Mouse (Mus musculus): ENCODE results near the gene Pold4. TPM values are rescaled to one million over a fixed set of nuclear protein-coding genes. Genes with fewer than 3 reads are reported as not detected.
A peak's percentile ranks its signal among the peaks of the same experiment; 100 is the strongest.
"Not testable (repeated sequence)": the region's sequence is repeated elsewhere in the genome, so short reads cannot be mapped to it uniquely, and the experiment has no call there.

Gene Pold4
- polyA plus RNA-seq, 1 experiment from 2014 or later: 27.7 TPM

DNA sequence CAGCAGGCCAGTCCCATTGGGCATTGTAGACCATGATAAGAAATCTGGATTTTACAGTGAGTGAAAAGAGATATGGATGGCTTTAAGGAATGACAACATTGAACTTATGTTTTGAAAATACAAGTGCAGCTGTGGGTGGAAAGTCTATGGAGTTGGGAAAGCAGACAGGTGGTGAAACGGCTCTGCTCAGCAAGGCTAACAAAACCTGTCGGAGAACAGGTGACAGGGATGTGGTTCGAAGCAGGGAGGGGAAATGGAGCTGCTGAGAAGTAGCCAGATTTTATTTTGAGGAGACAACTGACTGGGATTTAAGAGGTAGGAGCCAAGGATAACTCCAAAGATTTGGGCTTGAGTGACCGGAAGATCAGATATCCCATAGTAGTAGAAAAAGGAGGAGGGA, 2.8 kb downstream of the Pold4 start:
- Histone ChIP-seq H3K36me3 (no peaks in the 10 kb centered on the region), H3K27me3 (peaks cover 6% of the 10 kb centered on the region), H3K9me3 (no peaks in the 10 kb centered on the region), H3K4me3 (no peak overlapping the region), H3K4me2 (no peak overlapping the region), H3K4me1 (peaks cover 13% of the 10 kb centered on the region), H3K9ac (no peak overlapping the region), H3K27ac (no peak overlapping the region)
- ATAC-seq (ENCODE audit: insufficient number of reproducible peaks, low FRiP score, low TSS enrichment, low read depth): no peak
- 69% methylated on average over 4 of the region's 4 CpGs for WGBS

DNA sequence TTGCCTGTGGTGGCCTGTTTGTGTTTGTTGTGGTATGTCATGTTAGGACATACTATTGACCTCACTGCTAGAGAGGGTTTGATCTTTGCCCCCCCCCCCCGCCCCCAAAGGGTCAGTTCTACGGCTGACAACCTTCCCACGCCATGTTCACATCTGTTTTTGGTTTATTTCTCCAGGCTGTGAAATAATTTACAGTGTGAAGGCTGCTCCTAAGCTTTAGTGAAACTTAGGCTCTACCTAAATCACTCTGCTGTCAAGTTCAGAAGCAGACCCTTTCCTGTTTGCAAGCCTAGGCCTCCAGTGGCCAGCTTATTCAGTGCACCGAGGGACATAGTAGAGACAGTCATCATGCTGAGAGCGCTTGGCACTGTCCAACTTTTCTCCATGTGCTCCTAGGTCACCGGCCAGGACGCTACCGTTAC, 8.6 kb downstream of the Pold4 start:
- no peaks in the 10 kb centered on the region for H3K4me1 ChIP-seq
- no peaks in the 10 kb centered on the region for H3K27me3 ChIP-seq
- H3K4me2 ChIP-seq: no peak overlapping the region
- no peaks in the 10 kb centered on the region for H3K36me3 ChIP-seq
- no peak overlapping the region for H3K27ac ChIP-seq
- no peaks in the 10 kb centered on the region; the same call in 1 of the 2 replicates for H3K9me3 ChIP-seq
- no peak for ATAC-seq (ENCODE audit: insufficient number of reproducible peaks, low FRiP score, low TSS enrichment, low read depth)
- no peak overlapping the region for H3K4me3 ChIP-seq
- 22% methylated on average over 8 of the region's 8 CpGs for WGBS
- H3K9ac ChIP-seq: no peak overlapping the region

DNA sequence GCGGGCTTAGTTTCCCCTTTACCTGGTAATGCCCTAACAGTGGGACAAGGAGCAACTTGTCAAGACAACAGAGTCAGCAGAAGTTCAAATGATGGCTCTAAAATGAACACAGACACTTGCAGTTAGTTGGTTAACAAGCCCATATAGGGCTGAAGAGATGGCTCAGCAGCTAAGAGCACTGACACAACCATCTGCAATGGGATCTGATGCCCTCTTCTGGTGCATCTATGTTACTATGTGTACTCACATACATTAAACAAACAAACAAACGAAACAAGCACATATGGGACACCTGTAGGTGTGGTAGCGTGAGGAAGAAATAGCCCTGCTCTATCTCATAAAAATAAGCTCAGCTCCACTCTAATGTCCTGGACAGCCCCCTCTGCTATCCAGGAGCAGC, 10.7 kb downstream of the Pold4 start:
- Histone ChIP-seq H3K27me3 (no peaks in the 10 kb centered on the region), H3K27ac (no peak overlapping the region), H3K4me1 (no peaks in the 10 kb centered on the region), H3K4me2 (no peak overlapping the region), H3K9me3 (no peaks in the 10 kb centered on the region; the same call in 1 of the 2 replicates), H3K4me3 (no peak overlapping the region), H3K36me3 (no peaks in the 10 kb centered on the region), H3K9ac (no peak overlapping the region)
- ATAC-seq (ENCODE audit: insufficient number of reproducible peaks, low FRiP score, low TSS enrichment, low read depth): no peak
- 63% methylated on average over 3 of the region's 3 CpGs for WGBS

DNA sequence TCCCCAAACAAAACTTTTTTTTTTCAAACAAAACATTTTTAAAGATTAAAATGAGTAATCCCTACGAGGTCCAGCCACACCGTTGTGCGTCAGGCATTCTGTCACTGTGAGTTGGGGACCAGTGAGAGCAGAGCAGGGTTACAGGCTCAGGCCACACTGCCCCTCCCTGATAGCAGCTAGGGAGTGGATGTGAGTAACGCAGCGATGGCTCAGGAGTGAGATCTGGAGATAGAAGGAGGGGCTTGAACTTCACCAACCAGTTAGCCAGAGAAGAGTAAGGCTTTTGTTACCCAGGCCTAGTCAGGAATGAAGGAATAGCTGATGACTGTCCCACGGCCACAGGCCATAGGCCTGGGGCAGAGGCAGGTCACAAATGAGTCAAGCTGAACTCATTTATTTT, 13.1 kb downstream of the Pold4 start:
- 74% methylated on average over 6 of the region's 6 CpGs for WGBS
- no peaks in the 10 kb centered on the region; the same call in 1 of the 2 replicates for H3K9me3 ChIP-seq
- H3K27ac ChIP-seq: no peak overlapping the region
- ATAC-seq (ENCODE audit: insufficient number of reproducible peaks, low FRiP score, low TSS enrichment, low read depth): no peak
- no peak overlapping the region for H3K9ac ChIP-seq
- no peaks in the 10 kb centered on the region for H3K36me3 ChIP-seq
- no peak overlapping the region for H3K4me2 ChIP-seq
- H3K4me1 ChIP-seq: no peaks in the 10 kb centered on the region
- H3K4me3 ChIP-seq: no peak overlapping the region
- no peaks in the 10 kb centered on the region for H3K27me3 ChIP-seq

DNA sequence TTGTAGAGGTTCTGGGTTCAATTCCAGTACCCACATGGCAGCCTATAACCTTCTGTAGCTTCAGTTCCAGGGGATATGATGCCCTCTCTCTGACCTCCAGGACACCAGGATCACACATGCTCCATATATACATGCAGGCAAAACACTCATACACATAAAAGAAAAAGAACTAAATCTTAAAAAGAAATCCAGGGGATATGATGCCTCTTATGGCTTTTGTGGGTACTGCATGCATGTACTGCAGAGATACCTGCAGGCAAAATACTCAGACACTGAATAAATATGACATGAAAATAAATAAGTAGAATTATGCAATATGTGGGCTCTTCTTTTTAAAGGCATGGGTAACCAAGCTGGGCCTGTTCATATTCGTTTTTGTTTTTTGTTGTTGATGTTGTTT, 15.3 kb downstream of the Pold4 start:
- no peak for ATAC-seq (ENCODE audit: insufficient number of reproducible peaks, low FRiP score, low TSS enrichment, low read depth)
- Histone ChIP-seq H3K4me1 (no peaks in the 10 kb centered on the region), H3K27ac (no peak overlapping the region), H3K27me3 (no peaks in the 10 kb centered on the region), H3K9me3 (no peaks in the 10 kb centered on the region; the same call in 1 of the 2 replicates), H3K4me3 (no peak overlapping the region), H3K9ac (no peak overlapping the region), H3K4me2 (no peak overlapping the region), H3K36me3 (no peaks in the 10 kb centered on the region)
- 56% methylated on average over 1 of the region's 1 CpGs for WGBS

DNA sequence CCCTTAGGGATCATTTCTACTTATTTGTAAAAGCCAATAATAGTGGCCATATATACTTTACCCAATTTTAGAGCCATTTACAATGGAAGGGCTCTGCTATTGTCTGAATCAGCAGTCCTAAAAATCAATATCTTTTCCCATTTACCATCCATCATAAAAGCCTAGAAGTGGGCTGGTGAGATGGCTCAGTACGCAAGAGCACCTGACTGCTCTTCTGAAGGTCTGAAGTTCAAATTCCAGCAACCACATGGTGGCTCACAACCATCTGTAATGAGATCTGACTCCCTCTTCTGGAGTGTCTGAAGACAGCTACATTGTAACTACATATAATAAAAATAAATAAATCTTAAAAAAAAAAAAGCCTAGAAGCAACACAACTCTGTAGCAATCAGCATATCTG, 17.0 kb downstream of the Pold4 start:
- 68% methylated on average over 1 of the region's 1 CpGs for WGBS
- H3K9me3 ChIP-seq; ATAC-seq (ENCODE audit: insufficient number of reproducible peaks, low FRiP score, low TSS enrichment, low read depth); H3K27ac ChIP-seq; H3K36me3 ChIP-seq; H3K4me1 ChIP-seq; H3K4me3 ChIP-seq; H3K9ac ChIP-seq; H3K27me3 ChIP-seq; H3K4me2 ChIP-seq: not testable (repeated sequence)

DNA sequence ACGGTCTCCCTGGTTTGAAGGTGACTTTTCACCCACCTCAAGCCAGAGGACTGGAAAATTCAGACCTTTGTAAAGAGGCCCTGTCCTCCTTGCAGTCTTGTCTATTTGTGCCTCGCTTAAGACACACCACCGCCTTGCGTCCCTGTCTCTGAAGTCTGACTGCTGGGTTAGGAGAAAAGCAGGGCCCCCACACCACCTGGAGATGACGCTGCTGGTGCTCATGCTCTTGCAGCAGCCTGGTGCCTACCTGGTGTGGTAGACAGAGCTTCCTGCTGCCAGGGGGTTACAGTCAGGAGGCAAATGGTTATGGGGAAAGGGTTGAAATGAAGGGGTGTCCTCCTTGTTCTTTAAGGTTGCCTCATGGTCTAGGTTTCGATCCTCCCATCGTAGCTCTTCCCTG, 22.5 kb downstream of the Pold4 start:
- no peak overlapping the region for H3K4me2 ChIP-seq
- no peak overlapping the region for H3K9ac ChIP-seq
- no peaks in the 10 kb centered on the region for H3K36me3 ChIP-seq
- H3K4me1 ChIP-seq: peaks cover 9% of the 10 kb centered on the region
- H3K9me3 ChIP-seq: no peaks in the 10 kb centered on the region
- ATAC-seq (ENCODE audit: insufficient number of reproducible peaks, low FRiP score, low TSS enrichment, low read depth): no peak
- no peak overlapping the region for H3K4me3 ChIP-seq
- WGBS: 88% methylated on average over 7 of the region's 7 CpGs
- no peaks in the 10 kb centered on the region for H3K27me3 ChIP-seq
- H3K27ac ChIP-seq: no peak overlapping the region

DNA sequence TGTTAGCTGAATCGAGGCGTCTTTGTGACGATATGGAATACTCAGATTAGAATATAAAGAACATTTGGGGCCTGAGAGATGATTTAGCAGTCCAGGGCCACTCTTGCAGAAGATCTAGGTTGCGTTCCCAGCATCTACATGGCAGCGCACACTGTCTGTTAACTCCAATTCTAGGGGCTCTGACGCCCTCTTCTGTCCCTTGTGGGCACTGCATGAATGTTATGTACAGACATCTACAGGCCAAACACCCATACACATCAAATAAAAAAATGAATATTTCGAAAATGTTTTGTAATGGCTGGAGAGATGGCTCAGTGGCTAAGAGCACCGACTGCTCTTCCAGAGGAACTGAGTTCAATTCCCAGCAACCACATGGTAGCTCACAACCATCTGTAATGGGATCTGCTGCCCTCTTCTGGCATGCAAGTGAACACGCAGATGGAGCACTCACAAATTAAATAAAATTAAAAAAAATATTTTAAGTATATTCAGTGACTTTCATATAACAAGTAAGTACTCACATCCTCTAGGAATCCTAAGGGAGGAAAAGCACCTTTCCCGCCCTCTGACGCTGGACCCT, 24.0 kb downstream of the Pold4 start:
- no peak overlapping the region for H3K9ac ChIP-seq
- no peak overlapping the region for H3K4me3 ChIP-seq
- no peaks in the 10 kb centered on the region for H3K36me3 ChIP-seq
- no peak for ATAC-seq (ENCODE audit: insufficient number of reproducible peaks, low FRiP score, low TSS enrichment, low read depth)
- H3K27me3 ChIP-seq: no peaks in the 10 kb centered on the region
- H3K9me3 ChIP-seq: no peaks in the 10 kb centered on the region
- H3K4me1 ChIP-seq: peaks cover 9% of the 10 kb centered on the region
- no peak overlapping the region for H3K4me2 ChIP-seq
- no peak overlapping the region for H3K27ac ChIP-seq
- WGBS: 75% methylated on average over 11 of the region's 11 CpGs

DNA sequence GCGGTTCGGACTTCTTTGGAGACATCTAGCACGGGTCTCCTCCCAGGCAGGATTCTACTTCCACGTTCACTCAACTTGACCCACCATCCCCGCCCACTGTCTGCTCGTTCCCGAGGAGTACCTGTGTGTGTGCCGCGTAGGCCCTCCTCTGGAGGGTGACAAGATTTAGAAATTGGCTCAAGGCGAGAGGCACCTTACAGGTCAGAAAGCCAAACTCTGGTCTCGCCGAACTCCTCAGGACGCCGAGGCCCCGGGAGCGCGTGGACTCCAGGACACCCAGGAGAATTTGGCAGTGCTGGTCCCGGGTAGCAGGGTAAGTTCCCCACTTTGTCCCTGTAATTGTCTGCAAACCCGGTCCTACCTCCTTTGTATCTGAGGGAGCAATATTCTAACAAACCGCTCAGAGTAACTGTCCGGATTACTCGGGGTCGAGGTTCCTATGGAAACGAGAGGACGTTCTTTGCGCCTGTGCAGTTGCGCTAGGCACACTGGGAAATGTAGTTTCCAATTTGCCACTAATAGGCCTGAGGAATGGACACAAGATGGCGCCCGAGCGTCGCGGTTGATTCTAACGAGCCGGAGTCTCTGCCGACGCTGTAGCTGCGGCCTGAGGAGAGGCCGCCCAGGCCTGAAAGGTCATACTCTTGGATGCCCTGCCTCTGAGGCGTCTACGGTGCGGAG, 25.7 kb downstream of the Pold4 start:
- Histone ChIP-seq H3K4me3 (peak overlapping the region; percentile 63), H3K9me3 (no peaks in the 10 kb centered on the region), H3K36me3 (no peaks in the 10 kb centered on the region), H3K27me3 (no peaks in the 10 kb centered on the region), H3K27ac (peak overlapping the region; percentile 47; the same call in 1 of the 2 replicates), H3K4me2 (peak overlapping the region; percentile 71), H3K4me1 (peaks cover 9% of the 10 kb centered on the region), H3K9ac (peak overlapping the region; percentile 54)
- peak; percentile 83 for ATAC-seq (ENCODE audit: insufficient number of reproducible peaks, low FRiP score, low TSS enrichment, low read depth)
- WGBS: under 1% methylated on average over 41 of the region's 41 CpGs

DNA sequence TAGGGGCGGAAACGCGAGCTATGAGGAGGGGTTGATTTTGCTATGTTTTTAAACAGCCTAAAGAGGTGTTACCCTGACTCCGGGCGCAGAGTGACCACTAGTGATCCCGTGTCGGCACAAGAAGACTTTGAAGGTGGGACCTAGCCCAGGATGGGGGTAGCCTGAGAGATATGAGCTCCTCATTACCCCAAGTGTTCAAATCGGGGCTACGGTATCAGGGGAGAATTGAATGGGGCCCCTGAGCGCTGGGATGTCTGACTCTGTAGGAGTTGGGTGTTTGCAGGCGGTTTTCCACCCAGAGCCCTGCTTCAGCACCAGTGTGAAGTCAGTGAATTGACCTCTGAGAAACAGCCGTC, 26.2 kb downstream of the Pold4 start:
- Histone ChIP-seq H3K9me3 (no peaks in the 10 kb centered on the region), H3K4me3 (peak overlapping the region; percentile 63), H3K4me2 (peak overlapping the region; percentile 71), H3K9ac (peak overlapping the region; percentile 54), H3K36me3 (no peaks in the 10 kb centered on the region), H3K27ac (peak overlapping the region; percentile 47; the same call in 1 of the 2 replicates), H3K27me3 (no peaks in the 10 kb centered on the region), H3K4me1 (peaks cover 9% of the 10 kb centered on the region)
- 19% methylated on average over 12 of the region's 12 CpGs for WGBS
- no peak for ATAC-seq (ENCODE audit: insufficient number of reproducible peaks, low FRiP score, low TSS enrichment, low read depth)

DNA sequence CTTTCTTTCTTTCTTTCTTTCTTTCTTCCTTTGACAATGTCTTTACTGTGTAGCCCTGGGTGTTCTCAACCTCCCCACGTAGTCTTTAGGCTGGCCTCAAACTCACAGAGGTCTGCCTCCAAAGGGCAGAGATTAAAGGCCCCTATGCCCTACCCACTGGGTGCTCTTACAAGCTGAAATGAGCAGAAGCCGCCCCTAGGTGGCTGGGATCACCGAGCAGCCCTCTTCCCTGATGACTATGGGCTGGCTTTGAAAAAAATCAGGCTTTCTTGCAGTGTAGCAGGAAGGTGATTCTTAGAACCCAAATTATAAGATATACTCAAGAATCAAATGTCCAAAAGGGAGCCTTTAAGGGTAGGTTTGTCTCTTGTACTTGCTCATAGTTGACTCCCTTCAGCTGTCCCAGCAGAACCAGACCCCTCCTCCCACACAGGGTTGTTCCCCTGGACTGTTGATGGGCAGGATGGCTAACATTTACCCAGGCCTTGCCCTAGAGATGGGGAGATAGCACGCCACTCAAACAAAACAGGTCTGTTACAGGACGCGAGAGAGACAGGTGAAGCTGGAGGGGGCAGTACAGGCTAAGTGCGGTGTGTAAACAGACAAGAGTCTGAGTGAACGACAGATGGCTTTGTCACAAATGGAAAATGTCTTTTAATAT, 29.5 kb downstream of the Pold4 start:
- H3K4me1 ChIP-seq: peaks cover 16% of the 10 kb centered on the region
- H3K9ac ChIP-seq: no peak overlapping the region
- no peaks in the 10 kb centered on the region for H3K9me3 ChIP-seq
- H3K27ac ChIP-seq: no peak overlapping the region
- H3K27me3 ChIP-seq: no peaks in the 10 kb centered on the region
- no peak for ATAC-seq (ENCODE audit: insufficient number of reproducible peaks, low FRiP score, low TSS enrichment, low read depth)
- no peak overlapping the region for H3K4me2 ChIP-seq
- H3K4me3 ChIP-seq: no peak overlapping the region
- 62% methylated on average over 8 of the region's 8 CpGs for WGBS
- H3K36me3 ChIP-seq: peaks cover 23% of the 10 kb centered on the region

DNA sequence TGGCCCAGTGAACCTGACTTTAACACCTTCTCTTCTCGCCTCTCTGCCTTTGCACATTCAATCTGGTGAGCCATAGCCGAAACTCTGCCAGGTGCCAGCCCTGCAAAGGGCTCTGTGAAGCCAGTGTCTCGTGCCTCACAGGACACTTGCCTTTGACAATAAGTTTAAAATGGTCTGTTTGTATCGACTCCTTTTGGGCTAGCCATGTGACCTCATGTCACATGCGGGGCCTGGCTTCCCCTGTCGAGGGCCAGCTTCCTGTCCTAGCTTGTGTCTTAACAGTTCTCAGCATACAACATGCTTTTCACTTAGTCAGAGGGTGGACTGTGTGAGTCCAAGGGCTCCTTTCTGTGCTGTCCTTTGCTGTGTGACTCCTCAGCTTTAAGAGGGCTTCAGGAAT, 31.1 kb downstream of the Pold4 start:
- H3K4me1 ChIP-seq: peaks cover 13% of the 10 kb centered on the region
- WGBS: 71% methylated on average over 6 of the region's 6 CpGs
- no peaks in the 10 kb centered on the region for H3K27me3 ChIP-seq
- H3K9me3 ChIP-seq: no peaks in the 10 kb centered on the region
- no peak overlapping the region for H3K4me2 ChIP-seq
- H3K4me3 ChIP-seq: no peak overlapping the region
- H3K27ac ChIP-seq: no peak overlapping the region
- H3K9ac ChIP-seq: no peak overlapping the region
- H3K36me3 ChIP-seq: peaks cover 26% of the 10 kb centered on the region
- no peak for ATAC-seq (ENCODE audit: insufficient number of reproducible peaks, low FRiP score, low TSS enrichment, low read depth)
